Mouse (Mus musculus): ENCODE data around the gene Aox4. TPM values are rescaled to one million over a fixed set of nuclear protein-coding genes. Genes with fewer than 3 reads are reported as not detected.

The Aox4 gene
- polyA plus RNA-seq, 1 experiment, result not detected

DNA sequence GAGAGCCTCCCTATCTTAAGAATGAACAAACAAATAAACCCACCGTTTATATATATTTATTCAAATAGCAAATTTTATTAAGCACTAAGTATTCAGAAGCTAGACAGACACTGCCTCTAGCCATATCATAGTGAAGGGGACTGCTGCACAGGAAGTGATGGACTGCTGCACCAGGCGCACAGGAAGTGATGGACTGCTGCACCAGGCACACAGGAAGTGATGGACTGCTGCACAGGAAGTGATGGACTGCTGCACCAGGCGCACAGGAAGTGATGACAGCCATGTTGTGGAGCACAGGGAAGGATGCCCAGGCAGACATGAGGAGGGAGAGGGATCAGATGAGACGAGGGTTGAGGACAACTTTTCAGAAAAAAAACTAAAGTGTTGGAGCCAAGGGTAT is 5.2 kb downstream of the Aox4 start:
- peaks cover under 1% of the 10 kb centered on the region for H3K27me3 ChIP-seq (ENCODE audit: control insufficient read depth, insufficient read depth, insufficient read length)
- no peak overlapping the region for H3ac ChIP-seq (ENCODE audit: control insufficient read depth, insufficient read length)
- H3K79me2 ChIP-seq (ENCODE audit: control insufficient read depth, insufficient read depth), result no peaks in the 10 kb centered on the region
- H3K4me2 ChIP-seq (ENCODE audit: low read depth), result no peak overlapping the region
- no peak overlapping the region for H3K4me3 ChIP-seq
- no peak for TF ChIP-seq POLR2A (IDR thresholded peaks at IDR 0.05; ENCODE audit: insufficient read length, low read depth)
- no peak for TF ChIP-seq MYOD1 (IDR thresholded peaks at IDR 0.05; ENCODE audit: control insufficient read depth in 1 of 3, insufficient read length in 2 of 3, low read depth in 2 of 3)
- TF ChIP-seq E2F4 (IDR thresholded peaks at IDR 0.05; ENCODE audit: insufficient read depth), result no peak
- TF ChIP-seq MYOG (IDR thresholded peaks at IDR 0.05; ENCODE audit: control insufficient read depth in 1 of 3, insufficient read depth in 1 of 3, insufficient read length in 2 of 3, low read depth in 2 of 3), result no peak
- no peak for TF ChIP-seq TCF3 (IDR thresholded peaks at IDR 0.05; ENCODE audit: insufficient read length, low read depth)
- TF ChIP-seq REST (IDR thresholded peaks at IDR 0.05; ENCODE audit: insufficient read depth, insufficient read length), result no peak
- TF ChIP-seq POLR2AphosphoS2 (IDR thresholded peaks at IDR 0.05; ENCODE audit: insufficient read length, low read depth), result no peak
- no peak for TF ChIP-seq CEBPB (IDR thresholded peaks at IDR 0.05; ENCODE audit: insufficient read depth, poor library complexity, severe bottlenecking)
- no peak for TF ChIP-seq SRF (IDR thresholded peaks at IDR 0.05; ENCODE audit: control insufficient read depth, insufficient read length, low read depth)
- TF ChIP-seq MAX (IDR thresholded peaks at IDR 0.05; ENCODE audit: low read depth), result no peak
- no peak for TF ChIP-seq TCF12 (IDR thresholded peaks at IDR 0.05; ENCODE audit: insufficient read depth, poor library complexity, severe bottlenecking)
- TF ChIP-seq USF1 (IDR thresholded peaks at IDR 0.05; ENCODE audit: low read depth), result no peak
- H3K36me3 ChIP-seq (ENCODE audit: control insufficient read depth, insufficient read depth), result no peaks in the 10 kb centered on the region

DNA sequence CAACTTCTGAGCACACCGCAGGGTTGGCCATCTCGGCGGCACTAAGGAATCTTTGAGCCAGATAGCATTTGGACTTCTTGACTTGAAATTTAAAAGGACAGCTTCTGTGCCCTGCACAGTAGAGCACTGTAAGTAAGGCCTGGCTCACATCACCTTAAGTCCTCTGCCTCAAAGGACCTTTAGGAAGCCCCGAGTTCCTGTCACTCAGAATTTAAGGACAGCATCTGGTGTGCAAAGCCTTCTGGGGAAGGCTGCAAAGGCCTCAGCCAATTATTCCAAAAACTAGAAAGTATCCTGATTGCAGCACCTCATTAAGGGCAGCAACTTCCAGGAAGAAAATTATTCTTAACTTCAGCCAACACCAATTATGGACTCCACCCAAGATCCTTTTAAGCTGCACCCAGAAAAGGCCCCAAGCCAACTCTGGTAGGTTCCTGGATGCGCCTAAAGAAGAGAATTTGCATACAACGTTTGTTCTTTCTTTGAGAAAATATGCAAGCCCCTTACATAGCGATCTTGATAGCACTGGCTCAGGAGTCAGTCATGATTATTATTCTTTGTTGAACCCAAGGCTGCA is 5.8 kb downstream of the Aox4 start:
- H3K79me2 ChIP-seq (ENCODE audit: control insufficient read depth, insufficient read depth), result no peaks in the 10 kb centered on the region
- H3ac ChIP-seq (ENCODE audit: control insufficient read depth, insufficient read length), result no peak overlapping the region
- H3K36me3 ChIP-seq (ENCODE audit: control insufficient read depth, insufficient read depth), result no peaks in the 10 kb centered on the region
- TF ChIP-seq TCF12 (IDR thresholded peaks at IDR 0.05; ENCODE audit: insufficient read depth, poor library complexity, severe bottlenecking), result no peak
- no peak for TF ChIP-seq E2F4 (IDR thresholded peaks at IDR 0.05; ENCODE audit: insufficient read depth)
- TF ChIP-seq CEBPB (IDR thresholded peaks at IDR 0.05; ENCODE audit: insufficient read depth, poor library complexity, severe bottlenecking), result no peak
- no peak for TF ChIP-seq POLR2A (IDR thresholded peaks at IDR 0.05; ENCODE audit: insufficient read length, low read depth)
- no peak for TF ChIP-seq POLR2AphosphoS2 (IDR thresholded peaks at IDR 0.05; ENCODE audit: insufficient read length, low read depth)
- TF ChIP-seq MAX (IDR thresholded peaks at IDR 0.05; ENCODE audit: low read depth), result no peak
- TF ChIP-seq MYOD1 (IDR thresholded peaks at IDR 0.05; ENCODE audit: control insufficient read depth in 1 of 3, insufficient read length in 2 of 3, low read depth in 2 of 3), result no peak
- TF ChIP-seq TCF3 (IDR thresholded peaks at IDR 0.05; ENCODE audit: insufficient read length, low read depth), result no peak
- TF ChIP-seq SRF (IDR thresholded peaks at IDR 0.05; ENCODE audit: control insufficient read depth, insufficient read length, low read depth), result no peak
- TF ChIP-seq REST (IDR thresholded peaks at IDR 0.05; ENCODE audit: insufficient read depth, insufficient read length), result no peak
- TF ChIP-seq MYOG (IDR thresholded peaks at IDR 0.05; ENCODE audit: control insufficient read depth in 1 of 3, insufficient read depth in 1 of 3, insufficient read length in 2 of 3, low read depth in 2 of 3), result no peak
- no peak for TF ChIP-seq USF1 (IDR thresholded peaks at IDR 0.05; ENCODE audit: low read depth)
- no peak overlapping the region for H3K4me2 ChIP-seq (ENCODE audit: low read depth)
- H3K4me3 ChIP-seq, result no peak overlapping the region
- peaks cover 5% of the 10 kb centered on the region for H3K27me3 ChIP-seq (ENCODE audit: control insufficient read depth, insufficient read depth, insufficient read length)

GRCm38 (mm10) chr1:58221070-58221469 is 10.9 kb downstream of the Aox4 start:
- H3ac ChIP-seq (ENCODE audit: control insufficient read depth, insufficient read length), result no peak overlapping the region
- H3K36me3 ChIP-seq (ENCODE audit: control insufficient read depth, insufficient read depth), result no peaks in the 10 kb centered on the region
- H3K4me2 ChIP-seq (ENCODE audit: low read depth), result no peak overlapping the region
- no peaks in the 10 kb centered on the region for H3K79me2 ChIP-seq (ENCODE audit: control insufficient read depth, insufficient read depth)
- no peak overlapping the region for H3K4me3 ChIP-seq
- peaks cover 10% of the 10 kb centered on the region for H3K27me3 ChIP-seq (ENCODE audit: control insufficient read depth, insufficient read depth, insufficient read length)
- TF ChIP-seq TCF12 (IDR thresholded peaks at IDR 0.05; ENCODE audit: insufficient read depth, poor library complexity, severe bottlenecking) (no peak), REST (IDR thresholded peaks at IDR 0.05; ENCODE audit: insufficient read depth, insufficient read length) (no peak), MYOD1 (IDR thresholded peaks at IDR 0.05; ENCODE audit: control insufficient read depth in 1 of 3, insufficient read length in 2 of 3, low read depth in 2 of 3) (no peak), POLR2AphosphoS2 (IDR thresholded peaks at IDR 0.05; ENCODE audit: insufficient read length, low read depth) (no peak)

DNA sequence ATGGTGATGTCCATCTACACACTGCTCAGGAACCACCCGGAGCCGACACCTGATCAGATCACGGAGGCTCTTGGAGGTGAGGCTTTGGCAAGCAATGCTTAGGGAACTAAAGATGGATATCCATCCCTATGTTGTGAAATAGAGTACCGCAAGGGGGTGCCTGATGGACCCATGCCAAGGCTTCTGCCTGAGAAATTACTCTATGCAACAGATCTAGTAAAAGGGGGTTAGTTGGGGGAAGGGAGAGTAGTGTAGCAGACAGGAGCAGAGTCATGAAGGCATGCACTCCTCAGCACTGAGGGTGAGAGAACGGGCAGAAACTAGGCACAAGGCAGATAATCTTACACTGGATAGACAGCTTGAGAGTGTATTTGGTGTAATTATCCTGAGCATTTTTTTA is 11.7 kb downstream of the Aox4 start:
- Histone ChIP-seq H3K36me3 (ENCODE audit: control insufficient read depth, insufficient read depth) (no peaks in the 10 kb centered on the region), H3K4me2 (ENCODE audit: low read depth) (no peak overlapping the region), H3ac (ENCODE audit: control insufficient read depth, insufficient read length) (no peak overlapping the region), H3K79me2 (ENCODE audit: control insufficient read depth, insufficient read depth) (no peaks in the 10 kb centered on the region), H3K4me3 (no peak overlapping the region), H3K27me3 (ENCODE audit: control insufficient read depth, insufficient read depth, insufficient read length) (peaks cover 10% of the 10 kb centered on the region)
- no peak for TF ChIP-seq MAX (IDR thresholded peaks at IDR 0.05; ENCODE audit: low read depth)
- no peak for TF ChIP-seq MYOG (IDR thresholded peaks at IDR 0.05; ENCODE audit: control insufficient read depth in 1 of 3, insufficient read depth in 1 of 3, insufficient read length in 2 of 3, low read depth in 2 of 3)
- no peak for TF ChIP-seq MYOD1 (IDR thresholded peaks at IDR 0.05; ENCODE audit: control insufficient read depth in 1 of 3, insufficient read length in 2 of 3, low read depth in 2 of 3)
- TF ChIP-seq USF1 (IDR thresholded peaks at IDR 0.05; ENCODE audit: low read depth), result no peak
- no peak for TF ChIP-seq TCF12 (IDR thresholded peaks at IDR 0.05; ENCODE audit: insufficient read depth, poor library complexity, severe bottlenecking)
- no peak for TF ChIP-seq CEBPB (IDR thresholded peaks at IDR 0.05; ENCODE audit: insufficient read depth, poor library complexity, severe bottlenecking)
- no peak for TF ChIP-seq E2F4 (IDR thresholded peaks at IDR 0.05; ENCODE audit: insufficient read depth)
- no peak for TF ChIP-seq POLR2A (IDR thresholded peaks at IDR 0.05; ENCODE audit: insufficient read length, low read depth)
- no peak for TF ChIP-seq REST (IDR thresholded peaks at IDR 0.05; ENCODE audit: insufficient read depth, insufficient read length)
- no peak for TF ChIP-seq POLR2AphosphoS2 (IDR thresholded peaks at IDR 0.05; ENCODE audit: insufficient read length, low read depth)
- no peak for TF ChIP-seq SRF (IDR thresholded peaks at IDR 0.05; ENCODE audit: control insufficient read depth, insufficient read length, low read depth)
- TF ChIP-seq TCF3 (IDR thresholded peaks at IDR 0.05; ENCODE audit: insufficient read length, low read depth), result no peak
